11 mouse cellular contexts compared by ENCODE assay signal in the genomic region with DNA sequence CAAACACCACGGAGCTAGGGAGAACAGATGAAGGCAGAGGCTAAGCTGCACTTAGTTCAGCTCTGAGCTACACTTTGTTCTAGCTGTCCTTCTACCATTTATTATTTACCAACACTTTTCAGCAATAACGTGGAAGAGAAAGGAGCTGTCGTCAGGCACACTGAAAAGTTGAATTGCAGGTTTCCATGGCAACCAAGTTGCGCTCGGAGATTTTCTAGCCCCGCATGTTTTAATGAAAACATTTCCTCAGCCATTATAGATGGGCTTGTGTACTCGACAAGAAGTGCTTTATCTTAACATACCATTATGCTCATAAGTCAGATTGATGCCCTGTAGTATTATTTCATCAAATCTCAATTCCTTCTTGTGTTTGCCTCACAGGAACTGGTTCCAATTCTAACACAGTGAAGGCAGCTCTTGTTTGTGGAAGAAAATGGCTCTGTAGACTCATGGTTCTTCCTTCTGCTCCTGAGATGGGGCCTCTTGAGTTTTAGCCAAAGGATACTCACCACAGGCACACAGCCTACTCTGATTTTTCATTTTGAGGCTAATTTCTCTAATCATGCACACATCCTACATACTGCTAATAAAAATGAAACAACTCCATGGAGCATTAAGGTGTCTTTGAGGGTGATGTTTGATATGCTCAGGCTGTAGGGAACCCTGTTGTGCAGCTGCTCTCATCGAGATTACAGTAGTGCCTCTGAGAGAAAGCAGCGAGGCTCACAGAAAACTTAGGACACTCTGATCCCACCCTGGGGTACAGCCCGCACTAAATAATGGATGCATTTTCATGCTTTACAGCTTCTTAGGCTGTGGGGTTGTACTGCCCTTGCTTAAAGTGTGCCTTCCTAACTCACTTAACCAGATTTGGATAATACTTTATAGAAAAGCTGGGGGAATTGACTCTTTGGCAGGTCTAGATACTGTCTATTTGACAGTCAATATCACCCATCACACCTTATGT.
A peak's percentile ranks its signal among the peaks of the same experiment; 100 is the strongest.
DNase-seq lines count a peak whose midpoint lies in the region; ATAC-seq and TF ChIP-seq lines count a peak whose summit lies in the region.
"Had no signal": no experiment of that assay in that cellular context is flagged by ENCODE, and none has a peak within 500 bp of the region (broad histone marks: within the 10 kb centered on the region; RNA-seq: fewer than 3 reads in every experiment).

No protein-coding gene starts in this region.

- no peak overlapping the region for H3K4me3 ChIP-seq in left cerebral cortex, adult 2 months
- no peak overlapping the region for H3K4me3 ChIP-seq in forebrain, postnatal 0 days (ENCODE audit: low read depth, low read length)
- H3K4me3 ChIP-seq: embryonic facial prominence, embryonic 13.5 days; heart, adult 2 months had no signal

- H3K4me2 ChIP-seq in forebrain, postnatal 0 days (ENCODE audit: low read depth): 0 out of 2 replicates have a peak overlapping the region, but pooled peaks have one; percentile 11
- H3K4me2 ChIP-seq: embryonic facial prominence, embryonic 13.5 days had no signal

- H3K9ac ChIP-seq in forebrain, postnatal 0 days: no peak overlapping the region
- H3K9ac ChIP-seq: embryonic facial prominence, embryonic 13.5 days had no signal

- 14% methylated on average over 10 of the region's 10 CpGs for whole genome bisulfite sequencing in forebrain, postnatal 0 days

- peaks cover 16% of the 10 kb centered on the region; the same call in 1 of the 2 replicates for H3K4me1 ChIP-seq in forebrain, postnatal 0 days (ENCODE audit: insufficient read depth)
- H3K4me1 ChIP-seq: embryonic facial prominence, embryonic 13.5 days had no signal

- no peaks in the 10 kb centered on the region for H3K36me3 ChIP-seq in forebrain, postnatal 0 days (ENCODE audit: insufficient read depth)
- H3K36me3 ChIP-seq: embryonic facial prominence, embryonic 13.5 days had no signal

- H3K27ac ChIP-seq in left cerebral cortex, adult 2 months: peak overlapping the region; percentile 5; the same call in 1 of the 2 replicates
- H3K27ac ChIP-seq in forebrain, postnatal 0 days (ENCODE audit: low read depth, low read length): peak overlapping the region; percentile 45; the same call in 1 of the 2 replicates
- H3K27ac ChIP-seq: embryonic facial prominence, embryonic 13.5 days; heart, adult 2 months had no signal

- TF ChIP-seq CTCF in left cerebral cortex, adult 2 months (IDR thresholded peaks at IDR 0.05): no peak
- TF ChIP-seq CTCF in forebrain, postnatal 0 days (IDR thresholded peaks at IDR 0.05; ENCODE audit: low read depth): no peak

- no peaks in the 10 kb centered on the region for H3K27me3 ChIP-seq in forebrain, postnatal 0 days (ENCODE audit: insufficient read depth, low read length)
- H3K27me3 ChIP-seq: embryonic facial prominence, embryonic 13.5 days had no signal

- ATAC-seq in forebrain, postnatal 0 days: peak; percentile 78

- no peaks in the 10 kb centered on the region for H3K9me3 ChIP-seq in forebrain, postnatal 0 days (ENCODE audit: low read length)
- H3K9me3 ChIP-seq: embryonic facial prominence, embryonic 13.5 days had no signal

- intact Hi-C loops in left cerebral cortex, adult 2 months (cut with DNase I): no loop called here
- intact Hi-C loops in left cerebral cortex, postnatal 4 days (cut with DNase I): no loop called here

- DNase-seq in left cerebral cortex, adult 2 months (ENCODE audit: extremely low spot score in 1 of 2, low spot score in 2 of 2): peak in 1 of 2 experiments; percentile 28
- no peak for DNase-seq in left cerebral cortex, adult 11 months (ENCODE audit: low spot score)
- peak; percentile 83 for DNase-seq in forebrain, postnatal 0 days
- DNase-seq in left cerebral cortex, postnatal 4 days: peak; percentile 5
- peak; percentile 11 for DNase-seq in right cerebral cortex, postnatal 4 days
- DNase-seq in thymus, postnatal 4 days: no peak
- DNase-seq in heart, adult 18-20 months: no peak
- no peak for DNase-seq in thymus, adult 18-20 months
- DNase-seq: heart, adult 2 months; kidney, postnatal 4 days had no signal

Comparison
In these comparisons a context has a peak if more than half of its experiments do, and no peak if none do; other contexts are left out.
1. DNase-seq: peak in forebrain, postnatal 0 days (single experiment), left cerebral cortex, postnatal 4 days (single experiment) and right cerebral cortex, postnatal 4 days (single experiment); none in left cerebral cortex, adult 11 months (single experiment), thymus, postnatal 4 days (single experiment), heart, adult 18-20 months (0 of 2) and thymus, adult 18-20 months (0 of 2).